Mouse (Mus musculus): ENCODE data around the gene Slc9a2. TPM values are rescaled to one million over a fixed set of nuclear protein-coding genes. Genes with fewer than 3 reads are reported as not detected.

The Slc9a2 gene
- polyA plus RNA-seq (2021; fragmentation: Nextera tagmentation): 0.82 and 0.93 TPM in 2 replicates
- long read RNA-seq, experiment 1, full-length matches to known transcripts: 3 of 5 reads
- long read RNA-seq, experiment 1, partial matches to known transcripts: 1 of 5 reads
- long read RNA-seq, experiment 1, other reads (novel, unspliced or antisense): 1 of 5 reads
- long read RNA-seq, experiment 2, full-length matches to known transcripts: 2 of 4 reads
- long read RNA-seq, experiment 2, partial matches to known transcripts: 0 of 4 reads
- long read RNA-seq, experiment 2, other reads (novel, unspliced or antisense): 2 of 4 reads

GRCm38 (mm10) chr1:40680067-40680867 lies at the start of gene Slc9a2:
Slc9a2 (plus strand) TSS chr1:40680574.

DNA sequence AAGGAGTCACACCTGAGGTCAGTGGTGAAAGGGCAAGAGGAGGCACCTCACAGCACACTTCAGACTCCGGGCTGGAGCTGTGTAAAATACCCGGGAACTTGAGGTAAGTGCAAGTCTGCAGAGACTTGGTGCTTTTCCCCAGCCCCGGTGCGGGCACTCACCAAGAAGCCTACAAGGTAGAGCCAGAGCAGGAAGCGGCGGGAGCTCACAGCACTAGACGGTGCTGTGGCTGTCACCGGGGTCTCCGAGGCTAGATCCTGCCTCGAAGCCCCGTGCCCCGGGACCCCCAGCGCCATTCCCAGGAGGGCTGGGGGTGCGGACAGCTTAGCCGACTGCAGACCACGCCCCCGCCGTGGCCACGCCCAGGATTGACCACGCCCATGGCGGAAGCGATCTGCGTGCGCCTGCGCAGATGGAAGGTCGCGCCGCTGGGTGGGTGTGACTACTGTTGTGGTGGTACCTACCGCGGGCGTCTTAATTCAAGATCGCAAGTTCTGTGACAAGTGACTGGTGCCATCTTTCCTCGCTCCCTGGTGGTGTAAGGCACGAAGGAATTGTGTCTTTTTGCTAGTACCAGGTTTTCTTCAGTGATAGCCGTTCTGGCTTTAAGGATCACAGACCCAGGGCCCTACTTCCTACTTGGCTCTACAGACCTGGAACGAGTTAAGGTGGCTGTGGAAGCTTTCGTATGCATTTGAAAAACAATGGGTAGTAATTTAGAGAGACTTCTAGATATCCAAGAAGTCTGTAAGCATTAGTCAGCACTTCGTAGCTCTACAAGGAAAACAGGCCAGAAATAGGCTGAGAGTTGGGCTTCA lies 110.2 kb downstream of the Slc9a2 start, which contains the start of gene Mfsd9:
Gene Mfsd9, minus strand, starts transcription at position 364 of the 818 bp plus-strand sequence.

GRCm38 (mm10) chr1:40805351-40805750 lies 125.0 kb downstream of the Slc9a2 start, which contains the start of gene Tmem182:
Tmem182 (plus strand) TSS chr1:40805601.

Other genes with a start within 250 kb of the Slc9a2 start
- gene Il18r1, start 215.0 kb upstream of the Slc9a2 start, polyA plus RNA-seq (2021; fragmentation: Nextera tagmentation): not detected in 2 replicates
- not detected in 2 replicates for gene Il18rap, start 165.2 kb upstream of the Slc9a2 start, polyA plus RNA-seq (2021; fragmentation: Nextera tagmentation)
- 0.15 and 0.32 TPM in 2 replicates for gene Slc9a4, start 100.5 kb upstream of the Slc9a2 start, polyA plus RNA-seq (2021; fragmentation: Nextera tagmentation)
- gene Mfsd9, start 110.1 kb downstream of the Slc9a2 start, polyA plus RNA-seq (2021; fragmentation: Nextera tagmentation): 2.5 and 2.9 TPM in 2 replicates
- gene Tmem182, start 125.0 kb downstream of the Slc9a2 start, polyA plus RNA-seq (2021; fragmentation: Nextera tagmentation): 0.05 TPM in 1 of 2 replicates, not detected in the other